Mouse (Mus musculus): ENCODE results near the gene Ndufv3.
"Not testable (repeated sequence)": the region's sequence is repeated elsewhere in the genome, so short reads cannot be mapped to it uniquely, and the experiment has no call there.

The Ndufv3 gene

GRCm38 (mm10) chr17:31535871-31536629, 16.1 kb downstream of the Ndufv3 start:
- H3K4me3 ChIP-seq (replicated peaks; ENCODE audit: low read length), result peak overlapping the region; percentile 32
- no peak for TF ChIP-seq POU5F1 (IDR thresholded peaks at IDR 0.05; ENCODE audit: borderline replicate concordance, low read length)
- no peak for TF ChIP-seq NANOG (IDR thresholded peaks at IDR 0.05; ENCODE audit: borderline replicate concordance, low read length)
- no peak for TF ChIP-seq CTCF (conservative IDR thresholded peaks at IDR 0.05; ENCODE audit: low read length)
- no peaks in the 10 kb centered on the region for H3K27me3 ChIP-seq (ENCODE audit: insufficient read depth, low read length)
- peaks cover 8% of the 10 kb centered on the region for H3K36me3 ChIP-seq (ENCODE audit: insufficient read depth, low read length)
- H3K9me3 ChIP-seq (ENCODE audit: low read length), result no peaks in the 10 kb centered on the region
- peaks cover 37% of the 10 kb centered on the region for H3K4me1 ChIP-seq (replicated peaks; ENCODE audit: low read depth, low read length)

GRCm38 (mm10) chr17:31540101-31540500, 20.2 kb downstream of the Ndufv3 start:
- Histone ChIP-seq H3K9me3 (ENCODE audit: low read length) (no peaks in the 10 kb centered on the region), H3K36me3 (ENCODE audit: insufficient read depth, low read length) (no peaks in the 10 kb centered on the region), H3K27me3 (ENCODE audit: insufficient read depth, low read length) (no peaks in the 10 kb centered on the region), H3K4me3 (replicated peaks; ENCODE audit: low read length) (no peak overlapping the region), H3K4me1 (replicated peaks; ENCODE audit: low read depth, low read length) (peaks cover 13% of the 10 kb centered on the region)
- TF ChIP-seq NANOG (IDR thresholded peaks at IDR 0.05; ENCODE audit: borderline replicate concordance, low read length) (no peak), POU5F1 (IDR thresholded peaks at IDR 0.05; ENCODE audit: borderline replicate concordance, low read length) (no peak)

- TF ChIP-seq CTCF (conservative IDR thresholded peaks at IDR 0.05; ENCODE audit: low read length), result no peak
- no peak for TF ChIP-seq NANOG (IDR thresholded peaks at IDR 0.05; ENCODE audit: borderline replicate concordance, low read length)
- TF ChIP-seq POU5F1 (IDR thresholded peaks at IDR 0.05; ENCODE audit: borderline replicate concordance, low read length), result no peak
- no peak overlapping the region for H3K4me3 ChIP-seq (replicated peaks; ENCODE audit: low read length)
- no peaks in the 10 kb centered on the region for H3K27me3 ChIP-seq (ENCODE audit: insufficient read depth, low read length)
- H3K9me3 ChIP-seq (ENCODE audit: low read length), result no peaks in the 10 kb centered on the region
- peaks cover 5% of the 10 kb centered on the region for H3K4me1 ChIP-seq (replicated peaks; ENCODE audit: low read depth, low read length)
- no peaks in the 10 kb centered on the region for H3K36me3 ChIP-seq (ENCODE audit: insufficient read depth, low read length)
These were observed 21.0 kb downstream of the Ndufv3 start for GRCm38 (mm10) chr17:31540809-31541459.

GRCm38 (mm10) chr17:31541460-31541831, 21.5 kb downstream of the Ndufv3 start:
- Histone ChIP-seq H3K9me3 (ENCODE audit: low read length) (no peaks in the 10 kb centered on the region), H3K27me3 (ENCODE audit: insufficient read depth, low read length) (no peaks in the 10 kb centered on the region), H3K4me1 (replicated peaks; ENCODE audit: low read depth, low read length) (peaks cover 3% of the 10 kb centered on the region; the same call in 1 of the 2 replicates), H3K4me3 (replicated peaks; ENCODE audit: low read length) (no peak overlapping the region), H3K36me3 (ENCODE audit: insufficient read depth, low read length) (no peaks in the 10 kb centered on the region)
- TF ChIP-seq CTCF (conservative IDR thresholded peaks at IDR 0.05; ENCODE audit: low read length) (no peak), NANOG (IDR thresholded peaks at IDR 0.05; ENCODE audit: borderline replicate concordance, low read length) (no peak), POU5F1 (IDR thresholded peaks at IDR 0.05; ENCODE audit: borderline replicate concordance, low read length) (no peak)

GRCm38 (mm10) chr17:31543574-31543973, 23.7 kb downstream of the Ndufv3 start:
- Histone ChIP-seq H3K36me3 (ENCODE audit: insufficient read depth, low read length) (no peaks in the 10 kb centered on the region), H3K27me3 (ENCODE audit: insufficient read depth, low read length) (no peaks in the 10 kb centered on the region), H3K4me1 (replicated peaks; ENCODE audit: low read depth, low read length) (peaks cover 12% of the 10 kb centered on the region), H3K4me3 (replicated peaks; ENCODE audit: low read length) (no peak overlapping the region), H3K9me3 (ENCODE audit: low read length) (no peaks in the 10 kb centered on the region)
- no peak for TF ChIP-seq POU5F1 (IDR thresholded peaks at IDR 0.05; ENCODE audit: borderline replicate concordance, low read length)
- TF ChIP-seq CTCF (conservative IDR thresholded peaks at IDR 0.05; ENCODE audit: low read length), result no peak
- TF ChIP-seq NANOG (IDR thresholded peaks at IDR 0.05; ENCODE audit: borderline replicate concordance, low read length), result no peak

GRCm38 (mm10) chr17:31546444-31547196, 26.7 kb downstream of the Ndufv3 start:
- Histone ChIP-seq H3K4me1 (replicated peaks; ENCODE audit: low read depth, low read length) (peaks cover 17% of the 10 kb centered on the region), H3K9me3 (ENCODE audit: low read length) (peaks cover 16% of the 10 kb centered on the region), H3K4me3 (replicated peaks; ENCODE audit: low read length) (no peak overlapping the region), H3K36me3 (ENCODE audit: insufficient read depth, low read length) (peaks cover 23% of the 10 kb centered on the region), H3K27me3 (ENCODE audit: insufficient read depth, low read length) (no peaks in the 10 kb centered on the region)
- no peak for TF ChIP-seq NANOG (IDR thresholded peaks at IDR 0.05; ENCODE audit: borderline replicate concordance, low read length)
- no peak for TF ChIP-seq POU5F1 (IDR thresholded peaks at IDR 0.05; ENCODE audit: borderline replicate concordance, low read length)
- TF ChIP-seq CTCF (conservative IDR thresholded peaks at IDR 0.05; ENCODE audit: low read length), result no peak

GRCm38 (mm10) chr17:31547974-31548373, 28.1 kb downstream of the Ndufv3 start:
- TF ChIP-seq CTCF (conservative IDR thresholded peaks at IDR 0.05; ENCODE audit: low read length) (no peak), NANOG (IDR thresholded peaks at IDR 0.05; ENCODE audit: borderline replicate concordance, low read length) (no peak), POU5F1 (IDR thresholded peaks at IDR 0.05; ENCODE audit: borderline replicate concordance, low read length) (no peak)
- Histone ChIP-seq H3K4me3 (replicated peaks; ENCODE audit: low read length) (no peak overlapping the region), H3K4me1 (replicated peaks; ENCODE audit: low read depth, low read length) (peaks cover 17% of the 10 kb centered on the region), H3K27me3 (ENCODE audit: insufficient read depth, low read length) (no peaks in the 10 kb centered on the region), H3K36me3 (ENCODE audit: insufficient read depth, low read length) (peaks cover 31% of the 10 kb centered on the region), H3K9me3 (ENCODE audit: low read length) (peaks cover 28% of the 10 kb centered on the region)

GRCm38 (mm10) chr17:31549389-31549788, 29.5 kb downstream of the Ndufv3 start:
- Histone ChIP-seq H3K4me1 (replicated peaks; ENCODE audit: low read depth, low read length) (peaks cover 17% of the 10 kb centered on the region), H3K36me3 (ENCODE audit: insufficient read depth, low read length) (peaks cover 37% of the 10 kb centered on the region), H3K9me3 (ENCODE audit: low read length) (peaks cover 38% of the 10 kb centered on the region), H3K4me3 (replicated peaks; ENCODE audit: low read length) (no peak overlapping the region), H3K27me3 (ENCODE audit: insufficient read depth, low read length) (no peaks in the 10 kb centered on the region)
- TF ChIP-seq CTCF (conservative IDR thresholded peaks at IDR 0.05; ENCODE audit: low read length) (no peak), POU5F1 (IDR thresholded peaks at IDR 0.05; ENCODE audit: borderline replicate concordance, low read length) (no peak), NANOG (IDR thresholded peaks at IDR 0.05; ENCODE audit: borderline replicate concordance, low read length) (no peak)

GRCm38 (mm10) chr17:31552601-31553000, 32.7 kb downstream of the Ndufv3 start:
- H3K4me1 ChIP-seq (replicated peaks; ENCODE audit: low read depth, low read length), result peaks cover 25% of the 10 kb centered on the region
- peaks cover 71% of the 10 kb centered on the region for H3K9me3 ChIP-seq (ENCODE audit: low read length)
- H3K36me3 ChIP-seq (ENCODE audit: insufficient read depth, low read length), result peaks cover 69% of the 10 kb centered on the region
- H3K4me3 ChIP-seq (replicated peaks; ENCODE audit: low read length); H3K27me3 ChIP-seq (ENCODE audit: insufficient read depth, low read length): not testable (repeated sequence)

Data from E14TG2a.4 (cell line).